Mouse (Mus musculus): Measurements from ENCODE around the gene Pygl.

GRCm38 (mm10) chr12:70164741-70165140 lies 66.5 kb downstream of the Pygl start:
- TF ChIP-seq CTCF (IDR thresholded peaks at IDR 0.05 in 2 of 3, conservative IDR thresholded peaks at IDR 0.05 in 1 of 3; ENCODE audit: control insufficient read depth in 1 of 3, insufficient read depth in 1 of 3, low read depth in 2 of 3, low read length in 3 of 3, poor library complexity in 1 of 3, severe bottlenecking in 1 of 3) (no peak), EP300 (IDR thresholded peaks at IDR 0.05; ENCODE audit: low read depth in 1 of 2, low read length in 2 of 2) (no peak)

All from MEL (cell line).